Mouse (Mus musculus) adrenal gland, postnatal 36 days (tissue): ENCODE measurements at regions not wholly inside any gene's neighbourhood (a gene's known extent, or its start where the extent isn't known, plus 50 kb on each side); places are given as distances from the start of the nearest gene placed in this dataset.

ENCODE experiments used
- DNase-seq, 2 experiments: peaks; one replicate each; pipeline ENCODE4 v3.0.0; 2021; ENCODE audit warnings: mixed read lengths in 1 of 2

GRCm38 (mm10) chr3:148429012-148429865 lies 561.1 kb downstream of the Adgrl2 start:
- peak; percentile 52 to 56 for DNase-seq

- no peak for DNase-seq
Observed at GRCm38 (mm10) chr3:148424089-148424488, 566.3 kb downstream of the Adgrl2 start.

GRCm38 (mm10) chr3:148423383-148423782 lies 567.0 kb downstream of the Adgrl2 start:
- DNase-seq, result no peak

- no peak for DNase-seq
Observed at GRCm38 (mm10) chr3:148422720-148423119, 567.6 kb downstream of the Adgrl2 start.

- DNase-seq, result no peak
Observed at GRCm38 (mm10) chr3:148422205-148422604, 568.1 kb downstream of the Adgrl2 start.

GRCm38 (mm10) chr3:148420303-148420702 lies 570.1 kb downstream of the Adgrl2 start:
- DNase-seq, result no peak

GRCm38 (mm10) chr3:148419462-148420074 lies 570.8 kb downstream of the Adgrl2 start:
- DNase-seq, result no peak

- DNase-seq, result no peak
Observed at GRCm38 (mm10) chr3:148418067-148418466, 572.3 kb downstream of the Adgrl2 start.

- DNase-seq, result peak; percentile 8 to 18
Observed at GRCm38 (mm10) chr3:148415443-148415842, 574.9 kb downstream of the Adgrl2 start.

GRCm38 (mm10) chr3:148413027-148413426 lies 577.3 kb downstream of the Adgrl2 start:
- no peak for DNase-seq

GRCm38 (mm10) chr3:148412191-148412590 lies 578.2 kb downstream of the Adgrl2 start:
- DNase-seq, result no peak

GRCm38 (mm10) chr3:148398349-148398748 lies 592.0 kb downstream of the Adgrl2 start:
- DNase-seq, result no peak

GRCm38 (mm10) chr3:148387550-148387949 lies 602.8 kb downstream of the Adgrl2 start:
- no peak for DNase-seq

GRCm38 (mm10) chr3:148385712-148386111 lies 604.6 kb downstream of the Adgrl2 start:
- DNase-seq, result no peak

- DNase-seq, result no peak
Observed at GRCm38 (mm10) chr3:148381057-148381456, 609.3 kb downstream of the Adgrl2 start.

GRCm38 (mm10) chr3:148363331-148363730 lies 627.0 kb downstream of the Adgrl2 start:
- no peak for DNase-seq

- DNase-seq, result no peak
Observed at GRCm38 (mm10) chr3:148362453-148362864, 627.9 kb downstream of the Adgrl2 start.

GRCm38 (mm10) chr3:148343633-148344361 lies 646.6 kb downstream of the Adgrl2 start:
- peak; percentile 51 to 65 for DNase-seq

GRCm38 (mm10) chr3:148343256-148343632 lies 647.1 kb downstream of the Adgrl2 start:
- DNase-seq, result no peak

GRCm38 (mm10) chr3:148339258-148339657 lies 651.1 kb downstream of the Adgrl2 start:
- no peak for DNase-seq

- no peak for DNase-seq
Observed at GRCm38 (mm10) chr3:148336640-148337039, 653.7 kb downstream of the Adgrl2 start.

GRCm38 (mm10) chr3:148336091-148336511 lies 654.3 kb downstream of the Adgrl2 start:
- DNase-seq, result peak in 1 of 2 experiments; percentile 23

GRCm38 (mm10) chr3:148335654-148336053 lies 654.7 kb downstream of the Adgrl2 start:
- no peak for DNase-seq
